Mouse (Mus musculus) thymus, postnatal 4 days (tissue): ENCODE results near the gene Camk2g.

ENCODE experiments used
- DNase-seq: peaks from one replicate; pipeline ENCODE4 v3.0.0; 2021

Gene Camk2g

DNA sequence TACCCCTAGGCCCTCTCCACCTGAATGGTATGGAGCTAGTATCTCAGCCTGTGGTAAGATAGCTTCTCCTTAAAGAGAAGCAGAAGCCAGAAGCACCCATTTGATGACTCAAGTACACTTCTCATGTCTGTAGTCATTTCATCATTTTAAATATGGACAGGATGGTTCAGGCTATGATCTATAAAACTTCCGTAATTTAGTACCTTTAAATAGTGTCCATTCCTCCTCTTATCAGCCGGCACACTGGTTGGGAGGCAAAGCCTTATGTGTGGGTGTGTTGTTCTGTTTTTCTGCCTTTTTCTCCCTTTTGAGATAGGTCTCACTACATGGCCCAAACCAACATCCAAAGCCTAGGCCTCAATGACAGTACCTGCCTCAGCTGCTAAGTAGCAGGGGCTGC, 95.4 kb downstream of the Camk2g start:
- no peak for DNase-seq

GRCm38 (mm10) chr14:20696986-20697385, 96.9 kb downstream of the Camk2g start:
- DNase-seq = peak; percentile 68

DNA sequence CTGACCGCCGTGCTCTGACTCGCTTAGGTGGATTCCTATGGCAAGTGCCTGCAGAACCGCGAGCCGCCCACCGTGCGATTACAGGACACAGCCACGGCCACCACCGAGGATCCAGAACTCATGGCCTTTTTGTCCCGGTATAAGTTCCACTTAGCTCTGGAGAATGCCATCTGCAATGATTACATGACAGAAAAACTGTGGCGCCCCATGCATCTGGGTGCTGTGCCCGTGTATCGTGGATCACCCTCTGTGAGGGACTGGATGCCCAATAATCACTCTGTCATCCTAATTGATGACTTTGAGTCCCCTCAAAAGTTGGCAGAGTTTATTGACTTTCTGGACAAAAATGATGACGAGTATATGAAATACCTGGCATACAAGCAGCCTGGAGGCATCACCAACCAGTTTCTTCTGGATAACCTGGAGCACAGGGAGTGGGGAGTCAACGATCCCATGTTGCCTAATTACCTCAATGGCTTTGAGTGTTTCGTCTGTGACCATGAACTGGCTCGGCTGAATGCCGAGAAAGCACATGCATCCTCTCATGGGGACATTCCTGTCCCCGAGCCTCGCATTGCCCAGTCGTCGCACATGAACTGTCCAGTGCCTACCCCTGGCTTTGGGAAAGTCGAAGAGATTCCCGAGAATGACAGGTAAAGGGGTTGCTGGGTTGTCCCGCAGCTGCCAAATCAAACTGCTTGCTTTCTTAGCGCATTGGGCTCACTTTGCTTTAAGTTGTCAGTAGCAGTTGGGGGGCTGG, 97.9 kb downstream of the Camk2g start:
- no peak for DNase-seq

GRCm38 (mm10) chr14:20694884-20695760, 98.8 kb downstream of the Camk2g start, which contains the start of gene Fut11:
TSS of gene Fut11 (plus strand) at chr14:20694968.
- DNase-seq = peak; percentile 85

GRCm38 (mm10) chr14:20694185-20694883, 99.6 kb downstream of the Camk2g start:
- peak; percentile 23 for DNase-seq

GRCm38 (mm10) chr14:20693589-20694101, 100.2 kb downstream of the Camk2g start:
- DNase-seq = no peak

DNA sequence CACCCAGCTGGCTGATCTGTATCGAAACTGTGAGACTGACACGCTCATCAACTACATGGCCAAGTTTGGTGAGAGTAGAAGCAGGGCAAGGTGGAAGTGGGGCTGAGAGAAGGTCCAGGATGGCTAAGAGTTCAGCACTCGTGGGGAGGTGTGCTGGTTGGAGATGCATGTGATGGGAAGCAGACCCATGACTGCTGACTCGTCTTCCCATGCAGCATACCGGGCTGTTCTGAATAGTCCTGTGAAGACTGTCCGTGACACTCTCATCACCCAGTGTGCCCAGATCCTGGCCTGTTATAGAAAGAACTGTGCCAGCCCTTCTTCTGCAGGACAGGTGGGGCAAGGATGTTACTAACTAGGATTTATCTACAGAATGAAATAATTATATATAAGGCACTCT, 102.1 kb downstream of the Camk2g start:
- DNase-seq = no peak

DNA sequence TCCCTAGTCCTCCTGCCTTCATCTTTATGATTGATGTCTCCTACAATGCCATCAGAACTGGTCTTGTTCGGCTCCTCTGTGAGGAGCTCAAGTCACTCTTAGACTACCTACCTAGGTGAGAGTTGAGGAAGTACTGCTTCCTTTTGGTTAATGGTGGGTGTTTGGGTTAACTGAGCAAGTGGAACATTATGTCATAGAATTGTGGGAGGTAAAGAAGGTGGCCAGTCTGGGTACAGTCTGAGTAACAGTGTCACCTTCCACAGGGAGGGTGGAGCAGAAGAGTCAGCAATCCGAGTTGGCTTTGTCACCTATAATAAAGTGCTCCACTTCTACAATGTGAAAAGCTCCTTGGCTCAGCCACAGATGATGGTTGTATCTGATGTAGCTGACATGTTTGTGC, 104.9 kb downstream of the Camk2g start:
- no peak for DNase-seq

- no peak for DNase-seq
Measured at GRCm38 (mm10) chr14:20686576-20686975, 107.3 kb downstream of the Camk2g start.
